Mouse (Mus musculus) spleen, adult 18-20 months (tissue): ENCODE measurements around the gene Clic1.

Experiments used
- DNase-seq, 2 experiments: peaks; one replicate each; pipeline ENCODE4 v3.0.0; 2022; ENCODE audit warnings: mixed read lengths in 2 of 2

The Clic1 gene

GRCm38 (mm10) chr17:35045807-35046680 is 3.7 kb upstream of the Clic1 start:
- peak in 1 of 2 experiments; percentile 32 for DNase-seq

- DNase-seq = peak; percentile 96
These were observed 2.9 kb upstream of the Clic1 start, which contains the start of gene Msh5 for GRCm38 (mm10) chr17:35046681-35047455. Gene Msh5, minus strand, starts transcription at chr17:35046745.

- no peak for DNase-seq
These were observed 2.1 kb upstream of the Clic1 start for GRCm38 (mm10) chr17:35047688-35048087.

- no peak for DNase-seq
These were observed 1.4 kb upstream of the Clic1 start for GRCm38 (mm10) chr17:35048149-35048931.

GRCm38 (mm10) chr17:35048932-35049440 is 780 bp upstream of the Clic1 start:
- DNase-seq = no peak

GRCm38 (mm10) chr17:35050126-35050750 is 472 bp downstream of the Clic1 start:
- DNase-seq = peak; percentile 75 to 83

GRCm38 (mm10) chr17:35051156-35052086 is 1.7 kb downstream of the Clic1 start:
- peak; percentile 67 to 72 for DNase-seq

GRCm38 (mm10) chr17:35052271-35052798 is 2.6 kb downstream of the Clic1 start:
- DNase-seq = no peak

- DNase-seq = no peak
These were observed 6.1 kb downstream of the Clic1 start for GRCm38 (mm10) chr17:35055691-35056495.

- DNase-seq = no peak
These were observed 7.3 kb downstream of the Clic1 start for GRCm38 (mm10) chr17:35057090-35057489.

GRCm38 (mm10) chr17:35058316-35058715 is 8.6 kb downstream of the Clic1 start:
- DNase-seq = no peak

- peak; percentile 76 to 90 for DNase-seq
These were observed 9.4 kb downstream of the Clic1 start, which contains the start of gene Ddah2 for GRCm38 (mm10) chr17:35058911-35059892. Gene Ddah2, plus strand, starts transcription at chr17:35059035.

- DNase-seq = no peak
These were observed 10.3 kb downstream of the Clic1 start for GRCm38 (mm10) chr17:35060071-35060470.

- no peak for DNase-seq
These were observed 11.1 kb downstream of the Clic1 start for GRCm38 (mm10) chr17:35060737-35061297.

GRCm38 (mm10) chr17:35061299-35061698 is 11.5 kb downstream of the Clic1 start:
- no peak for DNase-seq

- DNase-seq = no peak
These were observed 13.7 kb downstream of the Clic1 start for GRCm38 (mm10) chr17:35063466-35063865.

GRCm38 (mm10) chr17:35064378-35064877 is 14.7 kb downstream of the Clic1 start:
- DNase-seq = no peak
